Mouse (Mus musculus): ENCODE measurements around the gene Dennd1b. TPM values are rescaled to one million over a fixed set of nuclear protein-coding genes. Genes with fewer than 3 reads are reported as not detected.
A peak's percentile ranks its signal among the peaks of the same experiment; 100 is the strongest.

The Dennd1b gene
- polyA plus RNA-seq (2014; fragmentation: Nextera tagmentation; extraction: Ambion mirVana), result 8.6 and 10.4 TPM in 2 replicates

- under 1% methylated on average over 17 of the region's 69 CpGs for WGBS
- DNase-seq (ENCODE audit: low spot score), result peak; percentile 84
Measured at GRCm38 (mm10) chr1:138963161-138963867, at the start of gene Dennd1b. Gene Dennd1b (plus strand): TSS chr1:138963435.

GRCm38 (mm10) chr1:138915596-138915995, 47.6 kb upstream of the Dennd1b start:
- H3K9me3 ChIP-seq (ENCODE audit: control insufficient read depth, low read length), result no peaks in the 10 kb centered on the region
- no peaks in the 10 kb centered on the region for H3K36me3 ChIP-seq (ENCODE audit: control insufficient read depth, insufficient read depth, low read length)
- no peak overlapping the region for H3K27ac ChIP-seq (replicated peaks; ENCODE audit: low read depth, low read length)
- H3K9ac ChIP-seq (ENCODE audit: low read depth, low read length), result no peak overlapping the region
- 91% methylated on average over 3 of the region's 3 CpGs for WGBS
- H3K4me1 ChIP-seq (ENCODE audit: control insufficient read depth, insufficient read depth, low read length), result no peaks in the 10 kb centered on the region
- DNase-seq (ENCODE audit: low spot score), result no peak
- ATAC-seq (ENCODE audit: low read depth), result no peak
- H3K27me3 ChIP-seq (replicated peaks; ENCODE audit: control insufficient read depth, insufficient read depth, low read length), result no peaks in the 10 kb centered on the region
- H3K4me2 ChIP-seq (ENCODE audit: low read depth, low read length), result no peak overlapping the region
- H3K4me3 ChIP-seq (ENCODE audit: low read depth, low read length), result no peak overlapping the region

More at GRCm38 (mm10) chr1:138963161-138963867, at the start of gene Dennd1b:
- no peaks in the 10 kb centered on the region for H3K9me3 ChIP-seq (ENCODE audit: control insufficient read depth, low read length)
- peak; percentile 82 for ATAC-seq (ENCODE audit: low read depth)
- H3K4me2 ChIP-seq (ENCODE audit: low read depth, low read length), result peak within 1 kb of the TSS; percentile 70
- no peaks in the 10 kb centered on the region for H3K36me3 ChIP-seq (ENCODE audit: control insufficient read depth, insufficient read depth, low read length)
- peak within 1 kb of the TSS; percentile 86 for H3K27ac ChIP-seq (replicated peaks; ENCODE audit: low read depth, low read length)
- H3K9ac ChIP-seq (ENCODE audit: low read depth, low read length), result peak within 1 kb of the TSS; percentile 94
- no peaks in the 10 kb centered on the region for H3K27me3 ChIP-seq (replicated peaks; ENCODE audit: control insufficient read depth, insufficient read depth, low read length)
- peak within 1 kb of the TSS; percentile 80 for H3K4me3 ChIP-seq (ENCODE audit: low read depth, low read length)
- H3K4me1 ChIP-seq (ENCODE audit: control insufficient read depth, insufficient read depth, low read length), result no peaks in the 10 kb centered on the region

GRCm38 (mm10) chr1:138919601-138920000, 43.6 kb upstream of the Dennd1b start:
- H3K27me3 ChIP-seq (replicated peaks; ENCODE audit: control insufficient read depth, insufficient read depth, low read length), result no peaks in the 10 kb centered on the region
- 77% methylated on average over 5 of the region's 5 CpGs for WGBS
- no peak overlapping the region for H3K4me2 ChIP-seq (ENCODE audit: low read depth, low read length)
- H3K27ac ChIP-seq (replicated peaks; ENCODE audit: low read depth, low read length), result no peak overlapping the region
- DNase-seq (ENCODE audit: low spot score) (no peak), ATAC-seq (ENCODE audit: low read depth) (no peak)
- no peak overlapping the region for H3K9ac ChIP-seq (ENCODE audit: low read depth, low read length)
- H3K9me3 ChIP-seq (ENCODE audit: control insufficient read depth, low read length), result no peaks in the 10 kb centered on the region
- no peaks in the 10 kb centered on the region for H3K4me1 ChIP-seq (ENCODE audit: control insufficient read depth, insufficient read depth, low read length)
- H3K36me3 ChIP-seq (ENCODE audit: control insufficient read depth, insufficient read depth, low read length), result no peaks in the 10 kb centered on the region
- H3K4me3 ChIP-seq (ENCODE audit: low read depth, low read length), result no peak overlapping the region

- ATAC-seq (ENCODE audit: low read depth), result no peak
- no peaks in the 10 kb centered on the region for H3K4me1 ChIP-seq (ENCODE audit: control insufficient read depth, insufficient read depth, low read length)
- H3K27ac ChIP-seq (replicated peaks; ENCODE audit: low read depth, low read length), result no peak overlapping the region
- no peak overlapping the region for H3K4me2 ChIP-seq (ENCODE audit: low read depth, low read length)
- no peak overlapping the region for H3K4me3 ChIP-seq (ENCODE audit: low read depth, low read length)
- H3K27me3 ChIP-seq (replicated peaks; ENCODE audit: control insufficient read depth, insufficient read depth, low read length), result no peaks in the 10 kb centered on the region
- DNase-seq (ENCODE audit: low spot score), result no peak
- H3K36me3 ChIP-seq (ENCODE audit: control insufficient read depth, insufficient read depth, low read length), result no peaks in the 10 kb centered on the region
- H3K9me3 ChIP-seq (ENCODE audit: control insufficient read depth, low read length), result no peaks in the 10 kb centered on the region
- no peak overlapping the region for H3K9ac ChIP-seq (ENCODE audit: low read depth, low read length)
- WGBS, result 84% methylated on average over 3 of the region's 3 CpGs
Measured at GRCm38 (mm10) chr1:138920082-138920481, 43.2 kb upstream of the Dennd1b start.

GRCm38 (mm10) chr1:138920799-138921198, 42.4 kb upstream of the Dennd1b start:
- WGBS, result 50% methylated on average over 1 of the region's 1 CpGs
- Histone ChIP-seq H3K4me1 (ENCODE audit: control insufficient read depth, insufficient read depth, low read length) (no peaks in the 10 kb centered on the region), H3K4me3 (ENCODE audit: low read depth, low read length) (no peak overlapping the region), H3K27me3 (replicated peaks; ENCODE audit: control insufficient read depth, insufficient read depth, low read length) (no peaks in the 10 kb centered on the region), H3K9me3 (ENCODE audit: control insufficient read depth, low read length) (no peaks in the 10 kb centered on the region), H3K27ac (replicated peaks; ENCODE audit: low read depth, low read length) (no peak overlapping the region), H3K9ac (ENCODE audit: low read depth, low read length) (no peak overlapping the region), H3K4me2 (ENCODE audit: low read depth, low read length) (no peak overlapping the region), H3K36me3 (ENCODE audit: control insufficient read depth, insufficient read depth, low read length) (no peaks in the 10 kb centered on the region)
- ATAC-seq (ENCODE audit: low read depth) (no peak), DNase-seq (ENCODE audit: low spot score) (no peak)

- WGBS, result 84% methylated on average over 6 of the region's 6 CpGs
Measured at GRCm38 (mm10) chr1:138922886-138923285, 40.3 kb upstream of the Dennd1b start.

GRCm38 (mm10) chr1:138924282-138924681, 39.0 kb upstream of the Dennd1b start:
- H3K27me3 ChIP-seq (replicated peaks; ENCODE audit: control insufficient read depth, insufficient read depth, low read length), result no peaks in the 10 kb centered on the region
- WGBS, result 60% methylated on average over 2 of the region's 2 CpGs
- DNase-seq (ENCODE audit: low spot score) (no peak), ATAC-seq (ENCODE audit: low read depth) (no peak)
- no peaks in the 10 kb centered on the region for H3K36me3 ChIP-seq (ENCODE audit: control insufficient read depth, insufficient read depth, low read length)
- H3K9me3 ChIP-seq (ENCODE audit: control insufficient read depth, low read length), result no peaks in the 10 kb centered on the region
- H3K4me3 ChIP-seq (ENCODE audit: low read depth, low read length), result no peak overlapping the region
- no peak overlapping the region for H3K4me2 ChIP-seq (ENCODE audit: low read depth, low read length)
- no peak overlapping the region for H3K9ac ChIP-seq (ENCODE audit: low read depth, low read length)
- H3K4me1 ChIP-seq (ENCODE audit: control insufficient read depth, insufficient read depth, low read length), result no peaks in the 10 kb centered on the region
- H3K27ac ChIP-seq (replicated peaks; ENCODE audit: low read depth, low read length), result no peak overlapping the region

More at GRCm38 (mm10) chr1:138922886-138923285, 40.3 kb upstream of the Dennd1b start:
- Histone ChIP-seq H3K36me3 (ENCODE audit: control insufficient read depth, insufficient read depth, low read length) (no peaks in the 10 kb centered on the region), H3K9me3 (ENCODE audit: control insufficient read depth, low read length) (no peaks in the 10 kb centered on the region), H3K27ac (replicated peaks; ENCODE audit: low read depth, low read length) (no peak overlapping the region), H3K27me3 (replicated peaks; ENCODE audit: control insufficient read depth, insufficient read depth, low read length) (no peaks in the 10 kb centered on the region), H3K4me2 (ENCODE audit: low read depth, low read length) (no peak overlapping the region), H3K4me3 (ENCODE audit: low read depth, low read length) (no peak overlapping the region), H3K9ac (ENCODE audit: low read depth, low read length) (no peak overlapping the region), H3K4me1 (ENCODE audit: control insufficient read depth, insufficient read depth, low read length) (no peaks in the 10 kb centered on the region)
- ATAC-seq (ENCODE audit: low read depth), result no peak
- DNase-seq (ENCODE audit: low spot score), result no peak

GRCm38 (mm10) chr1:138928671-138929483, 34.4 kb upstream of the Dennd1b start:
- DNase-seq (ENCODE audit: low spot score) (peak; percentile 89), ATAC-seq (ENCODE audit: low read depth) (0 out of 2 replicates have a peak, but pooled peaks have one; percentile 30)
- no peak overlapping the region for H3K27ac ChIP-seq (replicated peaks; ENCODE audit: low read depth, low read length)
- no peaks in the 10 kb centered on the region for H3K36me3 ChIP-seq (ENCODE audit: control insufficient read depth, insufficient read depth, low read length)
- no peaks in the 10 kb centered on the region for H3K9me3 ChIP-seq (ENCODE audit: control insufficient read depth, low read length)
- H3K4me3 ChIP-seq (ENCODE audit: low read depth, low read length), result no peak overlapping the region
- no peak overlapping the region for H3K9ac ChIP-seq (ENCODE audit: low read depth, low read length)
- WGBS, result 61% methylated on average over 11 of the region's 11 CpGs
- H3K27me3 ChIP-seq (replicated peaks; ENCODE audit: control insufficient read depth, insufficient read depth, low read length), result no peaks in the 10 kb centered on the region
- no peak overlapping the region for H3K4me2 ChIP-seq (ENCODE audit: low read depth, low read length)
- H3K4me1 ChIP-seq (ENCODE audit: control insufficient read depth, insufficient read depth, low read length), result no peaks in the 10 kb centered on the region

Data from embryonic facial prominence, embryonic 14.5 days (tissue).